In the genomic region with DNA sequence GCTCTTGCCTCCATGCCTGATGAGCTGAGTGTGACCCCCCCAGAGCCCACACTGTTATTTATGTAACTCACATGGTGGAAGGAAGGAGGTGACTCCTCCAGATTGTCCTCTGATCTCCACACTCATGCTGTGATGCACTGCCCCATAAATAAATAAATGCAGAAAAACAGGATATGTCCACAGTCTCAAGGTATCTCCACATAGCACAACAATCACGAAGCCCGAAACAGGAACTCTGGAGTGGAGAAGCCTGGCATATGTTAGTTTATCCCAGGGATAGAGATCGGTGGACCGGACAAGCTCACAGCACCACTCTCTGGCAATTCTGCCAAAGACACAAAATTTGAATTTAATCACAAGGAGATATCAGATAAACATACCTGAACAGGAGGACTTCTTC, we compare ENCODE assay signal across 22 mouse cellular contexts. TPM values are rescaled to one million over a fixed set of nuclear protein-coding genes. Genes with fewer than 3 reads are reported as not detected.
"Had no signal": no experiment of that assay in that cellular context is flagged by ENCODE, and none has a peak within 500 bp of the region (broad histone marks: within the 10 kb centered on the region; RNA-seq: fewer than 3 reads in every experiment).

No protein-coding gene starts in this region.

- H3K4me3 ChIP-seq: lung, embryonic 15.5 days; megakaryocyte, embryonic 14.5 days; midbrain, embryonic 13.5 days; midbrain, embryonic 15.5 days; neural tube, embryonic 12.5 days; stomach, embryonic 15.5 days had no signal

- H3K36me3 ChIP-seq: lung, embryonic 15.5 days; midbrain, embryonic 13.5 days; midbrain, embryonic 15.5 days; neural tube, embryonic 12.5 days; stomach, embryonic 15.5 days had no signal

- H3K9me3 ChIP-seq: lung, embryonic 15.5 days; midbrain, embryonic 13.5 days; midbrain, embryonic 15.5 days; neural tube, embryonic 12.5 days; stomach, embryonic 15.5 days had no signal

- H3K4me1 ChIP-seq: megakaryocyte, embryonic 14.5 days; midbrain, embryonic 13.5 days; midbrain, embryonic 15.5 days; neural tube, embryonic 12.5 days; stomach, embryonic 15.5 days had no signal

- ATAC-seq: lung, postnatal 0 days; midbrain, embryonic 13.5 days; midbrain, embryonic 15.5 days had no signal

- DNase-seq: lung, adult 2 months; lung, postnatal 14 days; lung, postnatal 36 days; right cerebral cortex, postnatal 14 days; thymus, adult 2 months; thymus, postnatal 25 days; thymus, postnatal 4 days had no signal

- H3K9ac ChIP-seq: lung, embryonic 15.5 days; midbrain, embryonic 13.5 days; midbrain, embryonic 15.5 days; neural tube, embryonic 12.5 days; stomach, embryonic 15.5 days had no signal

- H3K4me2 ChIP-seq: lung, embryonic 15.5 days; midbrain, embryonic 11.5 days; midbrain, embryonic 13.5 days; midbrain, embryonic 15.5 days; neural tube, embryonic 12.5 days; stomach, embryonic 15.5 days had no signal

- H3K27ac ChIP-seq: lung, embryonic 15.5 days; macrophage; midbrain, embryonic 13.5 days; midbrain, embryonic 15.5 days; neural tube, embryonic 12.5 days; stomach, embryonic 15.5 days; stomach, postnatal 0 days had no signal

- H3K27me3 ChIP-seq: lung, embryonic 15.5 days; megakaryocyte, embryonic 14.5 days; midbrain, embryonic 13.5 days; midbrain, embryonic 15.5 days; neural tube, embryonic 12.5 days; stomach, embryonic 15.5 days had no signal

RNA-seq across cellular contexts. Expression of a gene that starts 30.3 kb away (rescaled TPM):
- polyA plus RNA-seq: lung, adult 2 months; lung, embryonic 15.5 days; lung, postnatal 0 days; macrophage; midbrain, embryonic 11.5 days; midbrain, embryonic 13.5 days; midbrain, embryonic 15.5 days; midbrain, postnatal 0 days; neural tube, embryonic 12.5 days; neural tube, embryonic 14.5 days; spleen, adult 2 months; stomach, embryonic 15.5 days; stomach, postnatal 0 days; testis, adult 2 months; thymus, adult 2 months; urinary bladder, adult 2 months had no signal

RNA-seq across cellular contexts. Expression of a gene that starts 36.6 kb away (rescaled TPM):
- polyA plus RNA-seq: macrophage had no signal
